Mouse (Mus musculus): Measurements from ENCODE around the gene Olfr557. TPM values are rescaled to one million over a fixed set of nuclear protein-coding genes. Genes with fewer than 3 reads are reported as not detected.
A peak's percentile ranks its signal among the peaks of the same experiment; 100 is the strongest.

The Olfr557 gene
- polyA plus RNA-seq, 1 experiment, result not detected

- DNase-seq (ENCODE audit: low read depth in 1 of 2, low spot score in 2 of 2), result peak; percentile 78 to 90
- under 1% methylated on average over 40 of the region's 40 CpGs for WGBS
- peak within 1 kb of the TSS; percentile 74 for H3K27ac ChIP-seq (ENCODE audit: insufficient read depth, low read length)
- no peaks in the 10 kb centered on the region for H3K27me3 ChIP-seq (ENCODE audit: control insufficient read depth, insufficient read depth, low read length)
- H3K36me3 ChIP-seq (ENCODE audit: control insufficient read depth, insufficient read depth, low read length), result no peaks in the 10 kb centered on the region
- no peaks in the 10 kb centered on the region; the same call in 1 of the 2 replicates for H3K4me1 ChIP-seq (ENCODE audit: control insufficient read depth, insufficient read depth, insufficient read length)
- H3K4me3 ChIP-seq (ENCODE audit: extremely low read depth, insufficient read depth, insufficient read length), result peak within 1 kb of the TSS; percentile 92
- TF ChIP-seq POLR2A (IDR thresholded peaks at IDR 0.05; ENCODE audit: low read depth, low read length), result peak; percentile 4; the same call in 1 of the 2 replicates
- no peak for TF ChIP-seq CTCF (IDR thresholded peaks at IDR 0.05; ENCODE audit: extremely low read depth, insufficient read depth, insufficient read length, insufficient replicate concordance)
Observed at GRCm38 (mm10) chr7:102686944-102687501, 8.7 kb upstream of the Olfr557 start, which contains the start of gene Trim68. Gene Trim68 (minus strand): TSS chr7:102687327.

GRCm38 (mm10) chr7:102698461-102698860 lies 2.8 kb downstream of the Olfr557 start:
- no peak overlapping the region for H3K27ac ChIP-seq (ENCODE audit: insufficient read depth, low read length)
- 89% methylated on average over 7 of the region's 7 CpGs for WGBS
- no peak for DNase-seq (ENCODE audit: low read depth in 1 of 2, low spot score in 2 of 2)
- no peaks in the 10 kb centered on the region for H3K27me3 ChIP-seq (ENCODE audit: control insufficient read depth, insufficient read depth, low read length)
- no peaks in the 10 kb centered on the region for H3K36me3 ChIP-seq (ENCODE audit: control insufficient read depth, insufficient read depth, low read length)
- H3K4me3 ChIP-seq (ENCODE audit: extremely low read depth, insufficient read depth, insufficient read length), result no peak overlapping the region
- no peaks in the 10 kb centered on the region for H3K4me1 ChIP-seq (ENCODE audit: control insufficient read depth, insufficient read depth, insufficient read length)
- no peak for TF ChIP-seq POLR2A (IDR thresholded peaks at IDR 0.05; ENCODE audit: low read depth, low read length)
- no peak for TF ChIP-seq CTCF (IDR thresholded peaks at IDR 0.05; ENCODE audit: extremely low read depth, insufficient read depth, insufficient read length, insufficient replicate concordance)

GRCm38 (mm10) chr7:102701915-102702314 lies 6.2 kb downstream of the Olfr557 start, which contains the start of gene Olfr558:
Gene Olfr558 (plus strand): TSS chr7:102702215.
- Histone ChIP-seq H3K27ac (ENCODE audit: insufficient read depth, low read length) (no peak within 1 kb of the TSS), H3K36me3 (ENCODE audit: control insufficient read depth, insufficient read depth, low read length) (no peaks in the 10 kb centered on the region), H3K4me3 (ENCODE audit: extremely low read depth, insufficient read depth, insufficient read length) (no peak within 1 kb of the TSS), H3K4me1 (ENCODE audit: control insufficient read depth, insufficient read depth, insufficient read length) (no peaks in the 10 kb centered on the region), H3K27me3 (ENCODE audit: control insufficient read depth, insufficient read depth, low read length) (no peaks in the 10 kb centered on the region)
- no peak for TF ChIP-seq POLR2A (IDR thresholded peaks at IDR 0.05; ENCODE audit: low read depth, low read length)
- no peak for TF ChIP-seq CTCF (IDR thresholded peaks at IDR 0.05; ENCODE audit: extremely low read depth, insufficient read depth, insufficient read length, insufficient replicate concordance)
- DNase-seq (ENCODE audit: low read depth in 1 of 2, low spot score in 2 of 2), result no peak

- 37% methylated on average over 1 of the region's 1 CpGs for WGBS
- Histone ChIP-seq H3K4me1 (ENCODE audit: control insufficient read depth, insufficient read depth, insufficient read length) (no peaks in the 10 kb centered on the region), H3K4me3 (ENCODE audit: extremely low read depth, insufficient read depth, insufficient read length) (no peak within 1 kb of the TSS), H3K27me3 (ENCODE audit: control insufficient read depth, insufficient read depth, low read length) (no peaks in the 10 kb centered on the region), H3K36me3 (ENCODE audit: control insufficient read depth, insufficient read depth, low read length) (no peaks in the 10 kb centered on the region), H3K27ac (ENCODE audit: insufficient read depth, low read length) (no peak within 1 kb of the TSS)
- no peak for DNase-seq (ENCODE audit: low read depth in 1 of 2, low spot score in 2 of 2)
- no peak for TF ChIP-seq POLR2A (IDR thresholded peaks at IDR 0.05; ENCODE audit: low read depth, low read length)
- TF ChIP-seq CTCF (IDR thresholded peaks at IDR 0.05; ENCODE audit: extremely low read depth, insufficient read depth, insufficient read length, insufficient replicate concordance), result no peak
Observed at GRCm38 (mm10) chr7:102718970-102719369, 23.3 kb downstream of the Olfr557 start, which contains the start of gene Olfr33. Gene Olfr33 (minus strand): TSS chr7:102719070.

GRCm38 (mm10) chr7:102727391-102727790 lies 31.7 kb downstream of the Olfr557 start, which contains the start of gene Olfr559:
Gene Olfr559 (minus strand): TSS chr7:102727491.
- Histone ChIP-seq H3K36me3 (ENCODE audit: control insufficient read depth, insufficient read depth, low read length) (no peaks in the 10 kb centered on the region), H3K27ac (ENCODE audit: insufficient read depth, low read length) (no peak within 1 kb of the TSS), H3K27me3 (ENCODE audit: control insufficient read depth, insufficient read depth, low read length) (no peaks in the 10 kb centered on the region), H3K4me3 (ENCODE audit: extremely low read depth, insufficient read depth, insufficient read length) (no peak within 1 kb of the TSS), H3K4me1 (ENCODE audit: control insufficient read depth, insufficient read depth, insufficient read length) (no peaks in the 10 kb centered on the region)
- TF ChIP-seq CTCF (IDR thresholded peaks at IDR 0.05; ENCODE audit: extremely low read depth, insufficient read depth, insufficient read length, insufficient replicate concordance) (no peak), POLR2A (IDR thresholded peaks at IDR 0.05; ENCODE audit: low read depth, low read length) (no peak)
- DNase-seq (ENCODE audit: low read depth in 1 of 2, low spot score in 2 of 2), result no peak

GRCm38 (mm10) chr7:102733793-102734192 lies 38.1 kb downstream of the Olfr557 start:
- Histone ChIP-seq H3K4me3 (ENCODE audit: extremely low read depth, insufficient read depth, insufficient read length) (no peak overlapping the region), H3K27me3 (ENCODE audit: control insufficient read depth, insufficient read depth, low read length) (no peaks in the 10 kb centered on the region), H3K27ac (ENCODE audit: insufficient read depth, low read length) (no peak overlapping the region), H3K4me1 (ENCODE audit: control insufficient read depth, insufficient read depth, insufficient read length) (no peaks in the 10 kb centered on the region), H3K36me3 (ENCODE audit: control insufficient read depth, insufficient read depth, low read length) (no peaks in the 10 kb centered on the region)
- WGBS, result 73% methylated on average over 1 of the region's 1 CpGs
- TF ChIP-seq POLR2A (IDR thresholded peaks at IDR 0.05; ENCODE audit: low read depth, low read length) (no peak), CTCF (IDR thresholded peaks at IDR 0.05; ENCODE audit: extremely low read depth, insufficient read depth, insufficient read length, insufficient replicate concordance) (no peak)
- no peak for DNase-seq (ENCODE audit: low read depth in 1 of 2, low spot score in 2 of 2)

GRCm38 (mm10) chr7:102737705-102738104 lies 42.0 kb downstream of the Olfr557 start:
- DNase-seq (ENCODE audit: low read depth in 1 of 2, low spot score in 2 of 2), result no peak
- TF ChIP-seq CTCF (IDR thresholded peaks at IDR 0.05; ENCODE audit: extremely low read depth, insufficient read depth, insufficient read length, insufficient replicate concordance), result no peak
- H3K36me3 ChIP-seq (ENCODE audit: control insufficient read depth, insufficient read depth, low read length), result no peaks in the 10 kb centered on the region
- no peaks in the 10 kb centered on the region for H3K4me1 ChIP-seq (ENCODE audit: control insufficient read depth, insufficient read depth, insufficient read length)
- no peak overlapping the region for H3K27ac ChIP-seq (ENCODE audit: insufficient read depth, low read length)
- 56% methylated on average over 2 of the region's 2 CpGs for WGBS
- no peaks in the 10 kb centered on the region for H3K27me3 ChIP-seq (ENCODE audit: control insufficient read depth, insufficient read depth, low read length)
- no peak overlapping the region for H3K4me3 ChIP-seq (ENCODE audit: extremely low read depth, insufficient read depth, insufficient read length)

Other genes starting within 250 kb of the Olfr557 start
- gene Olfr543, start 214.2 kb upstream of the Olfr557 start, polyA plus RNA-seq (2012; rRNA removed), result not detected in 2 replicates
- not detected in 2 replicates for gene Olfr544, start 207.6 kb upstream of the Olfr557 start, polyA plus RNA-seq (2012; rRNA removed)
- not detected in 2 replicates for gene Olfr545, start 196.3 kb upstream of the Olfr557 start, polyA plus RNA-seq (2012; rRNA removed)
- gene Olfr547, start 161.2 kb upstream of the Olfr557 start, polyA plus RNA-seq (2012; rRNA removed), result not detected in 2 replicates
- not detected in 2 replicates for gene Olfr548-ps1, start 155.0 kb upstream of the Olfr557 start, polyA plus RNA-seq (2012; rRNA removed)
- gene Olfr549, start 146.0 kb upstream of the Olfr557 start, polyA plus RNA-seq (2012; rRNA removed), result not detected in 2 replicates
- 6.3 and 8.1 TPM in 2 replicates for gene Trim21, start 130.4 kb upstream of the Olfr557 start, polyA plus RNA-seq (2012; rRNA removed)
- not detected in 2 replicates for gene Olfr550, start 124.5 kb upstream of the Olfr557 start, polyA plus RNA-seq (2012; rRNA removed)
- not detected in 2 replicates for gene Olfr551, start 104.0 kb upstream of the Olfr557 start, polyA plus RNA-seq (2012; rRNA removed)
- 0.06 and 0.12 TPM in 2 replicates for gene Olfr552, start 98.1 kb upstream of the Olfr557 start, polyA plus RNA-seq (2012; rRNA removed)
- not detected in 2 replicates for gene Olfr553, start 77.7 kb upstream of the Olfr557 start, polyA plus RNA-seq (2012; rRNA removed)
- not detected in 2 replicates for gene Olfr554, start 57.5 kb upstream of the Olfr557 start, polyA plus RNA-seq (2012; rRNA removed)
- not detected in 2 replicates for gene Olfr555, start 37.1 kb upstream of the Olfr557 start, polyA plus RNA-seq (2012; rRNA removed)
- not detected in 2 replicates for gene Olfr556, start 31.0 kb upstream of the Olfr557 start, polyA plus RNA-seq (2012; rRNA removed)
- 10.6 and 12.4 TPM in 2 replicates for gene Trim68, start 8.6 kb upstream of the Olfr557 start, polyA plus RNA-seq (2012; rRNA removed)
- gene Olfr558, start 6.3 kb downstream of the Olfr557 start, polyA plus RNA-seq (2012; rRNA removed), result 0.07 and 0.19 TPM in 2 replicates
- gene Olfr33, start 23.2 kb downstream of the Olfr557 start, polyA plus RNA-seq (2012; rRNA removed), result not detected in 2 replicates
- gene Olfr559, start 31.6 kb downstream of the Olfr557 start, polyA plus RNA-seq (2012; rRNA removed), result not detected in 2 replicates
- not detected in 2 replicates for gene Olfr560, start 63.5 kb downstream of the Olfr557 start, polyA plus RNA-seq (2012; rRNA removed)
- 0.12 and 0.26 TPM in 2 replicates for gene Olfr78, start 63.6 kb downstream of the Olfr557 start, polyA plus RNA-seq (2012; rRNA removed)
- gene Olfr561, start 75.3 kb downstream of the Olfr557 start, polyA plus RNA-seq (2012; rRNA removed), result not detected in 2 replicates
- gene Olfr564, start 107.6 kb downstream of the Olfr557 start, polyA plus RNA-seq (2012; rRNA removed), result not detected in 2 replicates
- gene Olfr566, start 162.9 kb downstream of the Olfr557 start, polyA plus RNA-seq (2012; rRNA removed), result not detected in 2 replicates
- gene Olfr568, start 181.2 kb downstream of the Olfr557 start, polyA plus RNA-seq (2012; rRNA removed), result not detected in 2 replicates
- gene Olfr569, start 195.0 kb downstream of the Olfr557 start, polyA plus RNA-seq (2012; rRNA removed), result not detected in 2 replicates
- gene Olfr570, start 198.7 kb downstream of the Olfr557 start, polyA plus RNA-seq (2012; rRNA removed), result not detected in 2 replicates
- gene Olfr571, start 221.6 kb downstream of the Olfr557 start, polyA plus RNA-seq (2012; rRNA removed), result not detected in 2 replicates
- not detected in 2 replicates for gene Olfr572, start 228.5 kb downstream of the Olfr557 start, polyA plus RNA-seq (2012; rRNA removed)
- gene Olfr573-ps1, start 246.7 kb downstream of the Olfr557 start, polyA plus RNA-seq (2012; rRNA removed), result not detected in 2 replicates